Mouse (Mus musculus): ENCODE results near the gene Thnsl1. TPM values are rescaled to one million over a fixed set of nuclear protein-coding genes. Genes with fewer than 3 reads are reported as not detected.
A peak's percentile ranks its signal among the peaks of the same experiment; 100 is the strongest.

Thnsl1 gene
- total and polyA plus RNA-seq, 2 experiments: 1.2 to 4.0 TPM

GRCm38 (mm10) chr2:21244986-21245385 lies 39.5 kb downstream of the Thnsl1 start:
- peaks cover 3% of the 10 kb centered on the region for H3K4me1 ChIP-seq (ENCODE audit: control insufficient read depth, insufficient read depth, low read length)
- H3K27me3 ChIP-seq (ENCODE audit: control insufficient read depth, insufficient read depth, low read length): no peaks in the 10 kb centered on the region
- no peak overlapping the region for H3K27ac ChIP-seq (replicated peaks; ENCODE audit: insufficient read depth, low read depth, low read length)
- no peak for TF ChIP-seq POLR2A (IDR thresholded peaks at IDR 0.05; ENCODE audit: extremely low read depth, insufficient read depth, low read length)
- TF ChIP-seq CTCF (IDR thresholded peaks at IDR 0.05; ENCODE audit: low read depth, low read length): no peak
- no peak overlapping the region for H3K4me3 ChIP-seq (ENCODE audit: insufficient read depth, low read depth, low read length)
- WGBS: 31% methylated on average over 4 of the region's 4 CpGs
- no peaks in the 10 kb centered on the region for H3K36me3 ChIP-seq (ENCODE audit: control insufficient read depth, insufficient read depth, low read length)
- no peaks in the 10 kb centered on the region for H3K79me2 ChIP-seq (ENCODE audit: control insufficient read depth, insufficient read depth, low read length)
- peak; percentile 71 for DNase-seq (ENCODE audit: extremely low read depth, low read depth, low spot score)
- no peak overlapping the region for H3K9ac ChIP-seq (ENCODE audit: low read depth, low read length)

DNA sequence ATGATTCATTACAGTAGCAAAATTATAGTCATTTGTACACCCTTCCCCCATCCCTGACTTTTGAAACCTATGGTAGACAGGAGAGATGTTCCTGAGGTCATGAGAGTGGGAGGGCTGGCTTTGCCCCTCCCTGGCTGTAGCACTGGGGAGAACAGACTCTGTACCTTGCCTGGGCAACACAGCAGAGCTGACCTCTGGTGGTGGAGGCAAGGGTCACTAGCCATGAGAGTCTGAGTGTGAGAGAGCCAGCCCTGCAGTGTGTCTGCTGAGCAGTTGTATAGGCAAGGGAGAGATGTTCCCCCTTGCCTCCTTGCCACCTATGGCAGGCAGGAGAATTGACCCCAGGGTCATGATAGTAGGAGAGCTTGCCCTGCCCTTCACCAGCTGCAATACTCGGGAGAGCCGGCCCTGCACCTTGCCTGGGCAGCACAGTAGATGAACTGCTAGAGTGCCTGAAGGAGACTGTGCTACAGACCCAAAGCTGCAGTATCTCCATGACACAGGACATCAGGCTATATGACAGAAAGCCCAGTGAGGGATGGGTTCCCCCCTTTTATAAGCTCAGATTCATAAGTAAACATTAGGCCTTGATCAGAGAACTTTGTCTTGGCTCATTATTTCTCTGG lies 40.1 kb downstream of the Thnsl1 start:
- TF ChIP-seq CTCF (IDR thresholded peaks at IDR 0.05; ENCODE audit: low read depth, low read length) (peak; percentile 68), POLR2A (IDR thresholded peaks at IDR 0.05; ENCODE audit: extremely low read depth, insufficient read depth, low read length) (no peak)
- no peaks in the 10 kb centered on the region for H3K27me3 ChIP-seq (ENCODE audit: control insufficient read depth, insufficient read depth, low read length)
- no peak overlapping the region for H3K4me3 ChIP-seq (ENCODE audit: insufficient read depth, low read depth, low read length)
- DNase-seq (ENCODE audit: extremely low read depth, low read depth, low spot score): peak; percentile 69
- peaks cover 3% of the 10 kb centered on the region for H3K4me1 ChIP-seq (ENCODE audit: control insufficient read depth, insufficient read depth, low read length)
- no peaks in the 10 kb centered on the region for H3K79me2 ChIP-seq (ENCODE audit: control insufficient read depth, insufficient read depth, low read length)
- H3K9ac ChIP-seq (ENCODE audit: low read depth, low read length): no peak overlapping the region
- H3K27ac ChIP-seq (replicated peaks; ENCODE audit: insufficient read depth, low read depth, low read length): no peak overlapping the region
- no peaks in the 10 kb centered on the region for H3K36me3 ChIP-seq (ENCODE audit: control insufficient read depth, insufficient read depth, low read length)
- 24% methylated on average over 2 of the region's 2 CpGs for WGBS

GRCm38 (mm10) chr2:21253644-21254043 lies 48.1 kb downstream of the Thnsl1 start:
- DNase-seq (ENCODE audit: extremely low read depth, low read depth, low spot score): no peak
- Histone ChIP-seq H3K27ac (replicated peaks; ENCODE audit: insufficient read depth, low read depth, low read length) (no peak overlapping the region), H3K27me3 (ENCODE audit: control insufficient read depth, insufficient read depth, low read length) (no peaks in the 10 kb centered on the region), H3K36me3 (ENCODE audit: control insufficient read depth, insufficient read depth, low read length) (no peaks in the 10 kb centered on the region), H3K4me3 (ENCODE audit: insufficient read depth, low read depth, low read length) (no peak overlapping the region), H3K79me2 (ENCODE audit: control insufficient read depth, insufficient read depth, low read length) (no peaks in the 10 kb centered on the region), H3K9ac (ENCODE audit: low read depth, low read length) (no peak overlapping the region), H3K4me1 (ENCODE audit: control insufficient read depth, insufficient read depth, low read length) (peaks cover 2% of the 10 kb centered on the region; the same call in 1 of the 2 replicates)
- no peak for TF ChIP-seq POLR2A (IDR thresholded peaks at IDR 0.05; ENCODE audit: extremely low read depth, insufficient read depth, low read length)
- TF ChIP-seq CTCF (IDR thresholded peaks at IDR 0.05; ENCODE audit: low read depth, low read length): no peak
- 60% methylated on average over 3 of the region's 3 CpGs for WGBS

DNA sequence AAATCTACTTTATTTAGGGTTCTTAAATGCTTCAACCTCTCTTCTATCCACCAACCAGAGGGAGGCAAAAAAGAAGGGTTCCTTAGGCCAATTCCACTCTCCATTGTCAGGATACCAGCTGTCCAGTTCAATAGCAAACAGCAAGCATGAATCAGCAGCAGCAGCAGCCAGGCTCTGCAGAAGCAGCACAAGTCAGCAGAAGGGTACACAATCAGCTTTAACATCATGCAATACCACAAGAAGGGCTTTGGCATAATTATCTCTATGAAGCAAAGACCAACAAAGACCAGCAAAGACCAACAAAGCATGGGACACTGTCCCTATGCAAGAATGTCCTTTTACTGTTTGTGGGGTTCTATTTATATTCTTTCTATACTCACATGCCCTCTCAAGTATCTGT lies 48.8 kb downstream of the Thnsl1 start:
- Histone ChIP-seq H3K9ac (ENCODE audit: low read depth, low read length) (no peak overlapping the region), H3K27ac (replicated peaks; ENCODE audit: insufficient read depth, low read depth, low read length) (no peak overlapping the region), H3K79me2 (ENCODE audit: control insufficient read depth, insufficient read depth, low read length) (no peaks in the 10 kb centered on the region), H3K27me3 (ENCODE audit: control insufficient read depth, insufficient read depth, low read length) (no peaks in the 10 kb centered on the region), H3K36me3 (ENCODE audit: control insufficient read depth, insufficient read depth, low read length) (no peaks in the 10 kb centered on the region), H3K4me3 (ENCODE audit: insufficient read depth, low read depth, low read length) (no peak overlapping the region), H3K4me1 (ENCODE audit: control insufficient read depth, insufficient read depth, low read length) (peaks cover 4% of the 10 kb centered on the region)
- TF ChIP-seq POLR2A (IDR thresholded peaks at IDR 0.05; ENCODE audit: extremely low read depth, insufficient read depth, low read length): no peak
- TF ChIP-seq CTCF (IDR thresholded peaks at IDR 0.05; ENCODE audit: low read depth, low read length): no peak
- no peak for DNase-seq (ENCODE audit: extremely low read depth, low read depth, low spot score)

- no peak for TF ChIP-seq POLR2A (IDR thresholded peaks at IDR 0.05; ENCODE audit: extremely low read depth, insufficient read depth, low read length)
- peaks cover 8% of the 10 kb centered on the region for H3K4me1 ChIP-seq (ENCODE audit: control insufficient read depth, insufficient read depth, low read length)
- H3K79me2 ChIP-seq (ENCODE audit: control insufficient read depth, insufficient read depth, low read length): no peaks in the 10 kb centered on the region
- no peaks in the 10 kb centered on the region for H3K36me3 ChIP-seq (ENCODE audit: control insufficient read depth, insufficient read depth, low read length)
- H3K27ac ChIP-seq (replicated peaks; ENCODE audit: insufficient read depth, low read depth, low read length): no peak overlapping the region
- no peak overlapping the region for H3K4me3 ChIP-seq (ENCODE audit: insufficient read depth, low read depth, low read length)
- no peak overlapping the region for H3K9ac ChIP-seq (ENCODE audit: low read depth, low read length)
- 21% methylated on average over 4 of the region's 4 CpGs for WGBS
- DNase-seq (ENCODE audit: extremely low read depth, low read depth, low spot score): peak; percentile 65
- H3K27me3 ChIP-seq (ENCODE audit: control insufficient read depth, insufficient read depth, low read length): no peaks in the 10 kb centered on the region
Observed at GRCm38 (mm10) chr2:21258281-21258680, 52.8 kb downstream of the Thnsl1 start.

DNA sequence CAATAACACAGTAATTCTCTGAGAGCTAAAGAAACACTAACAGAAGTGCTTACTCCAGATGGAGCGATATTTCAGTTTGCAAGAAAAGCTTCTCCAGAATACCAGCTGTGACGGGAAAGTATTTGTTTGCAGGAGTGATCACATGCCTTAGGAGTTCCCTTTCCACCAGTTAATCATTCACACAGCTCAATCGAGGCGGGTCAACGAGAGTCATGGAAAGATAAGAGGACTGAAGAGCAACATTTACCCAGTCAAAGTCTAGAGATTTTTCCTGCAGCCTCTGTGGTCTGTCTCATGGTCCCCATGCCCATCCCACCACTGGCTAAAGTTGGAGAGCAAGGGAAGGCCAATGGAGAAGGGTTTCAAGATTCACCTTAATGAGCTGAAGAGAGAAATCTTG lies 53.6 kb downstream of the Thnsl1 start:
- Histone ChIP-seq H3K9ac (ENCODE audit: low read depth, low read length) (no peak overlapping the region), H3K79me2 (ENCODE audit: control insufficient read depth, insufficient read depth, low read length) (no peaks in the 10 kb centered on the region), H3K4me3 (ENCODE audit: insufficient read depth, low read depth, low read length) (no peak overlapping the region), H3K36me3 (ENCODE audit: control insufficient read depth, insufficient read depth, low read length) (no peaks in the 10 kb centered on the region), H3K4me1 (ENCODE audit: control insufficient read depth, insufficient read depth, low read length) (peaks cover 5% of the 10 kb centered on the region), H3K27ac (replicated peaks; ENCODE audit: insufficient read depth, low read depth, low read length) (peak overlapping the region; percentile 55), H3K27me3 (ENCODE audit: control insufficient read depth, insufficient read depth, low read length) (no peaks in the 10 kb centered on the region)
- peak; percentile 96 for DNase-seq (ENCODE audit: extremely low read depth, low read depth, low spot score)
- TF ChIP-seq CTCF (IDR thresholded peaks at IDR 0.05; ENCODE audit: low read depth, low read length): no peak
- TF ChIP-seq POLR2A (IDR thresholded peaks at IDR 0.05; ENCODE audit: extremely low read depth, insufficient read depth, low read length): no peak
- WGBS: 21% methylated on average over 5 of the region's 5 CpGs

All from liver, adult 2 months (tissue).